Mouse (Mus musculus) ES-Bruce4 (cell line): Measurements from ENCODE around the gene Smim13. TPM values are rescaled to one million over a fixed set of nuclear protein-coding genes. Genes with fewer than 3 reads are reported as not detected.

ENCODE experiments used
- H3K27ac ChIP-seq: 2 replicates; pipeline ENCODE4 v1.5.1; 2012; ENCODE audit warnings: low read length, inconsistent platforms; ENCODE audit not compliant: insufficient read depth
- H3K27me3 ChIP-seq: 2 replicates; pipeline ENCODE4 v1.6.1; 2012; ENCODE audit warnings: mild to moderate bottlenecking, low read length, inconsistent platforms; ENCODE audit not compliant: control insufficient read depth, poor library complexity, insufficient read depth, severe bottlenecking
- H3K36me3 ChIP-seq: 2 replicates; pipeline ENCODE4 v1.6.1; 2012; ENCODE audit warnings: inconsistent platforms, mild to moderate bottlenecking, low read length, moderate library complexity; ENCODE audit not compliant: control insufficient read depth, poor library complexity, insufficient read depth, severe bottlenecking
- H3K4me1 ChIP-seq: one replicate; pipeline ENCODE4 v1.8.1; 2011; ENCODE audit warnings: low read length; ENCODE audit not compliant: control insufficient read depth, insufficient read depth
- H3K4me3 ChIP-seq: 2 replicates; pipeline ENCODE4 v1.5.1; 2011; ENCODE audit warnings: low read depth, mild to moderate bottlenecking, low read length
- H3K9ac ChIP-seq: 2 replicates; pipeline ENCODE4 v1.6.1; 2012; ENCODE audit warnings: low read depth, mild to moderate bottlenecking, inconsistent platforms; ENCODE audit not compliant: poor library complexity, severe bottlenecking
- H3K9me3 ChIP-seq: replicated peaks from 2 replicates; pipeline ENCODE4 v1.6.1; 2012; ENCODE audit warnings: mild to moderate bottlenecking, low read length, inconsistent platforms; ENCODE audit not compliant: control insufficient read depth, poor library complexity, insufficient read depth, severe bottlenecking
- CTCF ChIP-seq: IDR thresholded peaks from one replicate; pipeline ENCODE4 v1.8.1; 2011; ENCODE audit warnings: low read depth, low read length
- EP300 ChIP-seq: IDR thresholded peaks from 2 replicates; pipeline ENCODE4 v1.6.1; 2011; ENCODE audit warnings: low read depth, low read length; ENCODE audit not compliant: insufficient read depth
- POLR2A ChIP-seq: IDR thresholded peaks from one replicate; pipeline ENCODE4 v1.8.1; 2011; ENCODE audit warnings: low read length; ENCODE audit not compliant: insufficient read depth
- polyA plus RNA-seq: library from polyadenylated mRNA; stranded (reverse); fragments of >200 nt; gene quantifications from 2 replicates; pipeline ENCODE4 v1.2.4, GENCODE M21; 2011; ENCODE audit warnings: low read depth; ENCODE audit not compliant: missing spikeins, insufficient read depth, insufficient read length

Gene Smim13
- polyA plus RNA-seq, 1 experiment = 8.4 TPM

DNA sequence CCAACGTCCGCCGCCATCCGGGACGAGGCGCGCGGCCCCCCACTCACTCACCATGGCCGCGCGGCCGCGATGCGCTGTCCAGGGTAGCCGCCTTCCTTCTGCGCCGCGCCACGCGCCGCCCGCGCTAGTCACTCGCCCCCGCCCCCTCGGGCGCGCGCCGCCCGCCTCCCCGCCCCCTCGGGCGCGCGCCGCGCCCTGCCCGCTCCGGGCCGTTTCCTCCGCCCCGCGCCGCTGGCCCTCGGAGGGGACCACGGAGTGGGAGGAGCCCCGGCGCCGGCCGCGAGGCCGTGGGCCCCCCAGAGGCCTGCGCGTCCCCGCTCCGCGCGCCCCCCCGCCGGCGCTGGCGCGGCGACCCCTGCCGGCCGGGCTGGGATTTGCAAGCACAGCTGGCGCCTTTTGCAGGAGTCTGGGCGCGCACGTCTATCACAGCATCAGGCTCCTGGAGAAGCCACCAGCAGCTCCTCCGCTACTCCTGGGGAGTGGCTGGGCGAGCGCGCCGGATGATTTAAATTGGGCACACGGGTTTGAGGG lies 29.3 kb upstream of the Smim13 start, which contains the start of gene Elovl2:
Elovl2 (minus strand) TSS at position 102 of the 531 bp plus-strand sequence.
- H3K27ac ChIP-seq = no peak within 1 kb of the TSS
- peak within 1 kb of the TSS; percentile 79 for H3K9ac ChIP-seq
- no peaks in the 10 kb centered on the region for H3K4me1 ChIP-seq
- H3K36me3 ChIP-seq = no peaks in the 10 kb centered on the region
- TF ChIP-seq EP300 (no peak), CTCF (peak; percentile 42), POLR2A (no peak)
- H3K4me3 ChIP-seq = peak within 1 kb of the TSS; percentile 88
- H3K27me3 ChIP-seq = peaks cover 2% of the 10 kb centered on the region; the same call in 1 of the 2 replicates
- no peaks in the 10 kb centered on the region for H3K9me3 ChIP-seq

DNA sequence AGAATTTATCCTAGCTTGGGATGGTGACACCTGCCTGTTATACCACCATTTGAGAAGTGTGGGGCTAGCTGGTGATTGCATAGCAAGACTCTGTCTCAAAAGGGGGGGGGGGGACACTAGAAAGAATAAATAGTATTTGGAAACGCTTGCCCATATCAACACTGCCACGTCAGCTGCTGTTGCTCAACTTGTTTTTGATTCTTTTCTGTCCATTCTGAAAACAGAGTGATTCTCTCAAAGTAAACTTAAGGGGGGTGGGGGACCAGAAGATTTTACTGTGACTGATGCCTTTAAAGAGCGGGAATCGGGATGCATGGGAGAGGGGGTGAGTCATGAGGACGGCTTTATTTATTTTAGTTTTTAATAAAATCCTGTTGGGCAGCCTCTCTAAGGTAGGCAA lies 23.1 kb upstream of the Smim13 start:
- H3K27ac ChIP-seq = no peak overlapping the region
- TF ChIP-seq CTCF (no peak), EP300 (no peak), POLR2A (no peak)
- no peaks in the 10 kb centered on the region for H3K36me3 ChIP-seq
- H3K4me1 ChIP-seq = no peaks in the 10 kb centered on the region
- H3K9ac ChIP-seq = no peak overlapping the region
- H3K9me3 ChIP-seq = no peaks in the 10 kb centered on the region
- no peak overlapping the region for H3K4me3 ChIP-seq
- H3K27me3 ChIP-seq = no peaks in the 10 kb centered on the region

DNA sequence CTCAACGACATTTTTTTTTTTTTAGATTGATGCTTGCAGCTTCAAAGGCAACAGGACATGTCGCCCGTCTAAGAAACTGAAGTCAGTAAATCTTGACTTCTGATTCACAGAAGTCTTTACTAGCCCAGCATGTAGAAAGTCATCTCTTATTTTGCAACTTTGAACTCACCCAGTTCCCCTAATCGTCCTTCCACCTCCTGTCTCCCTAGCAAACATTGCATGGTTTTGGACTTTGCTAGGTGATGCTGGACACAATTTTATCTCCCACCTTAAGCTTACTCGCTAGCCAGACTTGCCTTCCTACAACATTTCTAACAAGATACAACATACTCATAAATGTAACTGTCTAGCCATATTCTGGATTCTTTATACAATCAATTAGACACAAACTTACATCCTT lies 21.6 kb upstream of the Smim13 start:
- TF ChIP-seq POLR2A = no peak
- TF ChIP-seq EP300 = no peak
- no peak for TF ChIP-seq CTCF
- Histone ChIP-seq H3K9me3 (no peaks in the 10 kb centered on the region), H3K27me3 (no peaks in the 10 kb centered on the region), H3K9ac (no peak overlapping the region), H3K36me3 (no peaks in the 10 kb centered on the region), H3K4me1 (no peaks in the 10 kb centered on the region), H3K27ac (no peak overlapping the region), H3K4me3 (no peak overlapping the region)

DNA sequence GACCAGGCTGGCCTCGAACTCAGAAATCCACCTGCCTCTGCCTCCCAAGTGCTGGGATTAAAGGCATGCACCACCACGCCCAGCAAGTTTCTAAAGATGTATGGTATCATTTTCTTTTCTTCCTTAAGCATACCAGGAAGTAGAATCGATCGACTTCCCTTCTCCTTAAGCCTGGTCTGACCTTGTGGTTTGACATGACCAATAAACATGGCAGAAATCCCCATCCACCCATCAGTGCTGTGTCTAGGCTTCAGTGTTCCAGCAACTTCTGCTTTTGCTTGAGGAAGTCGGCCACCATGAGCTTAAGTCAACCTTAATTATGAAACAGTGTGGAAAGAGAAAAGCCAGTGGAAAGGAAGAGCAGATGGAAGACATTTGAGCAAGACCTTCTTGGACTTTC lies 19.4 kb upstream of the Smim13 start:
- no peaks in the 10 kb centered on the region for H3K4me1 ChIP-seq
- H3K27ac ChIP-seq = no peak overlapping the region
- H3K9me3 ChIP-seq = no peaks in the 10 kb centered on the region
- H3K9ac ChIP-seq = no peak overlapping the region
- TF ChIP-seq POLR2A (no peak), EP300 (no peak), CTCF (no peak)
- H3K27me3 ChIP-seq = no peaks in the 10 kb centered on the region
- no peak overlapping the region for H3K4me3 ChIP-seq
- H3K36me3 ChIP-seq = no peaks in the 10 kb centered on the region

DNA sequence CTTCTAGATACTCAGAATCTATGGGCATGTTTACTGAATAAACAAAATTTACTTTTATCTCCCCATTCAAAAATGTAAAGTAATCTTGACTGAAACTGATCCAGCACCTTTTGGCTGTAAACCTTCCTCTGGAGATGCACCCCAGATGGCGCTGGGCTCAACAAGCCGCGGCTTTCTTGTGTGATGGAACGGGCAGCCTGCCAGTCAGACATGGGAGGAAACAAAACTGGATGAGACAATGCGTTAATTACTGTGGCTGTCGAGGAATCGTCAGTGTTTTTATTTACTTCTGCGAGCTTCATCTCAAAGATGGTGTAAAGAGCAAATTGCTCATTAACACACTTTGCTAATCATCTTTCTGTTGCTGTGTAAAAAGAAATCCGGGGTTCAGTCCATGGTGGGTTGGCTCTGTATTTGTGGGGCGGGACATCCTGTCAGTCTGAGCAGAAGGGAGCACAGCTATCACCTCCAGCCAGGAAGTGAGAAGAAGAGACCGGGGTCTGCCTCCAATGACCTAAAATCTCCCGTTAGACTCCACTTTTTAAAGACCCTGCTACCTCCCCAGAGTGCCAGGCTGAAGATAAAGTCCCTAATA lies 18.2 kb upstream of the Smim13 start:
- Histone ChIP-seq H3K27me3 (no peaks in the 10 kb centered on the region), H3K27ac (no peak overlapping the region), H3K36me3 (no peaks in the 10 kb centered on the region), H3K4me1 (no peaks in the 10 kb centered on the region), H3K4me3 (no peak overlapping the region), H3K9ac (no peak overlapping the region), H3K9me3 (no peaks in the 10 kb centered on the region)
- TF ChIP-seq EP300 (no peak), POLR2A (no peak), CTCF (no peak)

DNA sequence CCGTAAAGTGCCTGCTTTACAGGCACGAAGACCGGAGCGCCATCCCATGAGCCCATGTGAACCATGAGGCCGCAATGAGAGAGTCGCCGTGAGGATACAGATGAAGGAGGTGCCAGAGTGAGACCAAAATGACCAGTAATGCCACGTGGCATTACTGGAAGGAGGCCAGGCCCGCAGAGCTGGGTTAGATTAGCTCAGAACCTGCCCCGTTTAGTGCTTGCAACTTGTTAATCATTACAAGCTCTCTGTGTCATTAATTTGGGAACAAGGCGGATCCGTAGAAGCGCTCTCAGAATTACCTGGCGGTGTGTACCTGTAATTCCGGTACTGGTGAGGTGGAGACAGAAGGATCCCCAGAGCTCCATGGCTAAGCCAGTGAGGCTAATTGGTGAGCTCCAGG lies 17.4 kb upstream of the Smim13 start:
- TF ChIP-seq POLR2A (no peak), CTCF (no peak), EP300 (no peak)
- Histone ChIP-seq H3K4me1 (no peaks in the 10 kb centered on the region), H3K9me3 (no peaks in the 10 kb centered on the region), H3K27me3 (no peaks in the 10 kb centered on the region), H3K27ac (no peak overlapping the region), H3K9ac (no peak overlapping the region), H3K4me3 (peak overlapping the region; percentile 10; the same call in 1 of the 2 replicates), H3K36me3 (no peaks in the 10 kb centered on the region)
